Mouse (Mus musculus) bone marrow, adult 2 months (tissue): ENCODE results near the gene Tspan18.

ENCODE experiments used
- CTCF ChIP-seq: fragments of 200-500 bp; IDR thresholded peaks from 2 replicates; pipeline ENCODE4 v1.5.1; 2011; ENCODE audit warnings: low read length, control low read depth; ENCODE audit not compliant: control insufficient read depth, insufficient read depth
- POLR2A ChIP-seq: fragments of 200-500 bp; IDR thresholded peaks from 2 replicates; pipeline ENCODE4 v1.6.1; 2011; ENCODE audit warnings: low read depth, mild to moderate bottlenecking, control low read depth, low read length, borderline replicate concordance; ENCODE audit not compliant: control insufficient read depth

- no peak for TF ChIP-seq CTCF
- TF ChIP-seq POLR2A: no peak
Observed at GRCm38 (mm10) chr2:93154486-93155032, 179.7 kb downstream of the Tspan18 start.
